Mouse (Mus musculus): ENCODE results near the gene Mphosph6.

DNA sequence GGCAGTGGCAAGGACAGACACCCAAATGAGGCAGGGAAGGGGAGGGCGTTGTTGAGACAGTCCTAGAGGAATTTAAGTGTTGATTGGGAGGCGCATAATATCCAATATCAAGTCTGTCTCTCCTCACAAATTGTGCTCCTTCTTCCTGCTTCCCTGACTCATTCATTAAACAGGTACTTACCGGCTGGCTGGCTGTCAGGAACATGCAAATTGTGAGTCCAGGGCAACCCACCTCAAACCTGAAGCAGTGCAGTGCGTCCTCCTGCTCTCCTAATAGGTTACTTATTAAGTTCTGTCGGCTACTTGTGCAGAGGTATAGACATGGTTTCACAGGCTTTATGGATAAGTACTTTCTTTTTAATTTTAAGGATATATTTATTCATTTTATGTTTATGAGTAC lies 3.7 kb upstream of the Mphosph6 start:
- TF ChIP-seq POLR2A (IDR thresholded peaks at IDR 0.05; ENCODE audit: low read depth, low read length) (no peak), CTCF (conservative IDR thresholded peaks at IDR 0.05; ENCODE audit: insufficient read depth, insufficient read length, low read depth, low read length) (no peak)

All from kidney, adult 2 months (tissue).